Mouse (Mus musculus) C2C12 (cell line): ENCODE measurements around the gene Sprr2a3.
"Not testable (repeated sequence)": the region's sequence is repeated elsewhere in the genome, so short reads cannot be mapped to it uniquely, and the experiment has no call there.

Experiments
- CTCF ChIP-seq: IDR thresholded peaks from one replicate; pipeline ENCODE4 v1.5.1; 2011; ENCODE audit not compliant: control insufficient read depth, insufficient read depth, insufficient read length
- MAX ChIP-seq: IDR thresholded peaks from one replicate; pipeline ENCODE4 v1.6.1; 2011; ENCODE audit warnings: mild to moderate bottlenecking, control low read depth
- MYOG ChIP-seq: IDR thresholded peaks from one replicate; pipeline ENCODE4 v1.6.1; 2011; ENCODE audit not compliant: control insufficient read depth, insufficient read length; ENCODE audit errors: extremely low read depth
- USF1 ChIP-seq: IDR thresholded peaks from one replicate; pipeline ENCODE4 v1.6.1; 2011; ENCODE audit warnings: low read depth, mild to moderate bottlenecking, control low read depth, moderate library complexity

GRCm38 (mm10) chr3:92263462-92263861 is 21.8 kb upstream of the Sprr2a3 start:
- not testable (repeated sequence) for TF ChIP-seq CTCF, USF1, MAX, MYOG
